Mouse (Mus musculus) megakaryocyte, adult 5-6 weeks (primary cell): ENCODE data around the gene Amph. TPM values are rescaled to one million over a fixed set of nuclear protein-coding genes. Genes with fewer than 3 reads are reported as not detected.
A peak's percentile ranks its signal among the peaks of the same experiment; 100 is the strongest.

Experiments
- ATAC-seq: 2 replicates; pipeline ENCODE4 v1.8.0; 2016; ENCODE audit warnings: mild to moderate bottlenecking, inconsistent platforms; ENCODE audit not compliant: poor library complexity, severe bottlenecking
- total RNA-seq, 2 experiments: library from RNA; stranded (forward) in 1 of 2; stranded (reverse) in 1 of 2; fragments of 153-499, 151-499 nt in 1 of 2; fragments of 221-1000, 200-1000 nt in 1 of 2; gene quantifications; 2 replicates each; pipeline versions ENCODE4 v1.2.3 to v1.2.4; 2015 to 2017

Amph gene
- total RNA-seq, 2 experiments from 2014 or later: not detected

DNA sequence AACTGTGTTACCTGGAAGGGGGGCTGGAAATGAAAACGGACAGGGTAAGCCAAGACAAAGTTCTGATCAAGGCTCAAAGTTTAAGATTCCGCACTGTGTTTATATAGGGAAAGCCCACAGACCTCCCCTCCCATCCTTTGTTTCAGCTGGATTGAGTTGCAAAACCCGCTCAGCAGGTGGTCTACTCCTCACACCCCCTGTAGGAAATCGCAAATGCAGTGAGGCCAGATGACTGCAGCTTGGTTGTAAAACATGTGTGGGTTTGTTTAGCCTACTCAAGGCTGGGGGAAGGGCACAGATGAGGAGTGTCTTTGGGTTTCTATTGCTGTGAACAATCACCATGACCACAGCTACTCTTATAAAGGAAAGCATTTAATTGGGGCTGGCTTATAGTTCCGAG is 189.9 kb downstream of the Amph start:
- ATAC-seq: no peak

DNA sequence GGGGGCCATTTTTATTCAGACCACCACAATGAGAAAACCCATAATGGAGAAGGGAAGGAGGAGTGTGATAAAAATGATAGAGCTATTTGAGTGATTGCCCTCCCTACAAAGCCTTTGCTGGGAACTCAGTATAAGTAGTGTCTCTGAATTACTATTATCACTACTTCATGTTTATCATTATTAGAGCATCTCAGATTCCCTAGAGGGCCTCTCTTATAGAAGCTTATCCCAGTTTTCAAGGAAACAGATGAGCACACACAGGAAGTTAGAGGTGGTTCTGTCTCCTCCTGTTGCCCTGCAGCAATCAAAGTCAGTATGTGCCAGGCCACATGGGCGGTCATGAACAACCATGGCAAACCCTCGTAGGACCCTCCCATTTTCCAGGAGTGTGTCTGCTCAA is 190.5 kb downstream of the Amph start:
- no peak for ATAC-seq

- peak; percentile 70 for ATAC-seq
These were observed 191.1 kb downstream of the Amph start for GRCm38 (mm10) chr13:19139104-19139503.

DNA sequence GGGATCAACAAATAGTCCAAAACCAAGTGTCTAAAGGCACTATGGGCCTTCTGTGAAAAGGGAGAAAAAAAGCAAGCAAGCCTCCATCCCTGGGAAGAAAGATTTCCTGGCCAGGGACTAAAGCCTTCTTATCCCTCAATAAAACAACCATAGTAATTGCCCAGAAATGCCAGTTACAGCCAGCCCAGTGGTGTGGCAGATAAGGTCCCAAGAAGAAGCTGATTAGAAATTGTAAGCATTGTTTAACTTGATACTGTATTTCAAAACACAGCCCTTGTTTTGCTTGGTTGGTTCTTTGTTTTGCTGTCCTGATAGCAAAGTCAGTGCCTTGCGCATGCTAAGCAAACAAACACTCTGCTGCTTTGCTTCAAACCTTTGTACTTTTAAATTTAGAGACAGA is 191.8 kb downstream of the Amph start:
- ATAC-seq: no peak

GRCm38 (mm10) chr13:19143766-19144165 is 195.8 kb downstream of the Amph start:
- ATAC-seq: no peak

DNA sequence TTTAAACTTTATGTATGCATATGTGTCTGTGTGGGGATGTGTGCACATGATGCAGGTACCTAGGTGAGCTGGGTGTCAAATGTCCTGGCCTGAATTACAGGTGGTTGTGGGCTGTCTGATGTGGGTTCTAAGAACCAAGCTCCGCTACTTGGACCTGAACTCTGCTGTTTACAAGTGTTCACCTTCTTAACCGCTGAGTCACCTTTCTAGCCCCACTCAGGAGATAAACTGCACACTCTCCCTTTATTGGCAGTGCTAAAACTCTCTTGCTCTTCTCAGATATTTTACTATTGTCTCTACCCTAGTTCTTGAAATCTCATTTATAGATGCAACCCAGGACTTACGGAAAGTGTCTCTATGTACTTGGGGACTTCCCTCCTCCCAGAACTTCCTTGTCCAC is 199.5 kb downstream of the Amph start:
- ATAC-seq: no peak

DNA sequence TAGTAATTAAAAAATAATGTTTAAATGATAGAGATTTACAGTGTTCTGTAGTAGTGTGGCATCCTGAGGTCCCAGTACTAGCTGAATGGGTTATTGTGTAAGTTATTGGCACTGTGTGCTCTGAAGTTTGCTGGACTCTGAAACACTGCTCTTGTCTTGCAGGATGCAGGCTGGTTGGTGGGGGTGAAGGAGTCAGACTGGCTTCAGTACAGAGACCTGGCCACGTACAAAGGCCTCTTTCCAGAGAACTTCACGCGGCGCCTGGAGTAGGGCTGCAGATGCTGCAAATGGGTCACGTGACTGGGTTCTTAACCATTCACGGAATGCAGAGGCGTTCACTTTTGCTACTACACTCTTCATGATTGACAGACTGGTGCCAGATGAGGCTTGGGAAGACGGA is 201.6 kb downstream of the Amph start:
- ATAC-seq: no peak

GRCm38 (mm10) chr13:19150438-19151301 is 202.7 kb downstream of the Amph start:
- no peak for ATAC-seq

GRCm38 (mm10) chr13:19152126-19152525 is 204.1 kb downstream of the Amph start:
- no peak for ATAC-seq

DNA sequence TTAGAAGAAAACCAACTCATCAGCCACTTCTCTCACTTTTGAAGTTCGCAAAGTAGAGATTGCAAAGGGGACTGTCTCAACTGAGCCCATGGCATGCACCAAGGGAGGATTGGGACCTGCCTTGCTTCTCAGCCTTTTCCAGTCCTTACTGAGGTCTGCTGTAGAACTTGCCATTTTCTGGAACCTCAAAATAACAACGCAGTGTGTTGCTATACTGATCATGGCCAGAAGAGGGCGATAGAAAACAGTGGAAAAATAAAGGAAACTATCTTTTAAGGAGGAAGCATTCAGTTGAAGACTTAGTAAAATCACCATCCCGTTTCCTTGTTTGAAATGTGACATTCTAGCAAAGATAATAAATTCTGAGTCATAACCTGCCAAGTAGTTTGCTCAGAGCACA is 210.5 kb downstream of the Amph start:
- ATAC-seq: peak; percentile 57; the same call in 1 of the 2 replicates

DNA sequence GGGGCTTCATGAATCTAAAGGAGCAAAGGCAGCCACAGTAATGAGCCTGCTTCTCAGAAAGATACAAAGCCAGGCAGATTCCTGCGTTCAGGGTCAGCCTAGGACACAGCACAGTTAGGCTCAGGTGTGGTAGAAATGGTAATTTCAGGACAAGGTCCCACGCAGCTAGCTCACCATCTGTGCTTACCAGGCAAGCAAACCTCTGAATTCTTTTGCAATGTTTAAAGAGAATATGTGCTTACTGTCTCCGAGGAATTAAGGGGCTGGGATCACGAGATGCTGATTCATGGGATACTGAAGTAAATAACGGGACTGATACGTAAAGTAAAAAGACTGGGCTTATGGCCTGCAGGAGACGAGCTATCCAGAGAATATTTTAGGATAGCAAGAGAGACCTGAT is 212.6 kb downstream of the Amph start:
- ATAC-seq: no peak

DNA sequence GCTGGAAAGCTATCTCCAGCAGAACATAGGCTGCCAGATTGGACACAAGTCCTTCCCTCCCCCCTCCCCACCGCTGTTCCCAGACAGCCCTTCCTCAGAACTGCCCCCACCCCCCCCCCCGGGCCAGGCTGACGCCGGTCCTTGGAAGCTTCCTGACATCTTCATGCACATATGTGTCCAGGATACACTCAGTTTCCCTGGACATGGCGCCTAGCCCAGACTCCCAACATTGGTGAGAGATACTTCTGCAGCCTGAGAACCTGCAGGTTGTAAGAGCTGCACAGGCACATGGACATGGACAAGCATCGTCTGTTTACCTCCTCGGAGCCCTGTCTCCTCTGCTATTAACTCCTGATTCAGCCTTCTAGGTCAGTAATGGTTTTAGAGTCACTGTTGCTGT is 213.1 kb downstream of the Amph start:
- ATAC-seq: no peak

- peak; percentile 54 for ATAC-seq
These were observed 214.1 kb downstream of the Amph start for GRCm38 (mm10) chr13:19162120-19162519.

- peak; percentile 81 for ATAC-seq
These were observed 229.8 kb downstream of the Amph start for GRCm38 (mm10) chr13:19177662-19178259.

GRCm38 (mm10) chr13:19178351-19178750 is 230.3 kb downstream of the Amph start:
- ATAC-seq: peak; percentile 45

DNA sequence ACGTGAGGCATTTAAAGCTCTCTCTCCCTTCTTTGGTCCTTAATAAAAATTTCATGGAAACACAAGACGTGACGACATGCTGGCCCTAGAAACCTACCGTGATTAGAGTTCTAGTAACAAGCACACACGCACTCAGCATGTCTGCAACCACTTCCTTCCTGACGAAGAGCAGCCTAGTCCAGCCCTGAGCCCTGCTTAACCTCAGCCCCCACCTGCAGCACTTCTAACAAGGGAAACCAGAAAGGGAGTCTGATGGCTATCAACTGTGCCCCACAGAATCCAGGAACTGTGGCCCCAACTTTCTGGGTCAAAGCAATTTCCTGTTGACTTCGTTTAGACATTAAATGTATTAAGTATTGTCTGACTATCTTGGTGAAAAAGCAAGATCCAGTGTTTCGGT is 234.3 kb downstream of the Amph start:
- ATAC-seq: peak; percentile 82

DNA sequence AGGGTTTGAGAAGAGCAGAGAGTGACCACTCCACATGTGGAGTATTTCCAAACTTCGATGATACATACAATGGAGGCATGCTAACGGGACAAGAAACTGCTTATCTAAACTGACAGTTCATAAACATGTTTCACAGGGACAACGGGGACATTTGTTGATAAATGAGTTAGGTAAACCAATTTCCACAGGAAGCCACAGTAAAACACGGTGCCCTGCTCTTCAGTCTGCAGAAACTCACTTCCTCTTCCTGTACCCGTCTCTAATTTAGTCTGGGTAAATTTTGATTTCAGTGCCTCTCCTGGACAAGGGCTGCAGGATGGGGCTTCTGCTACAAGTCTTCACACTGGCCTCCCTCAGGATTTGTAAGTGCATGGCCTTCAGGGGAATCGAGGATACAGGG is 242.0 kb downstream of the Amph start:
- ATAC-seq: peak; percentile 77

DNA sequence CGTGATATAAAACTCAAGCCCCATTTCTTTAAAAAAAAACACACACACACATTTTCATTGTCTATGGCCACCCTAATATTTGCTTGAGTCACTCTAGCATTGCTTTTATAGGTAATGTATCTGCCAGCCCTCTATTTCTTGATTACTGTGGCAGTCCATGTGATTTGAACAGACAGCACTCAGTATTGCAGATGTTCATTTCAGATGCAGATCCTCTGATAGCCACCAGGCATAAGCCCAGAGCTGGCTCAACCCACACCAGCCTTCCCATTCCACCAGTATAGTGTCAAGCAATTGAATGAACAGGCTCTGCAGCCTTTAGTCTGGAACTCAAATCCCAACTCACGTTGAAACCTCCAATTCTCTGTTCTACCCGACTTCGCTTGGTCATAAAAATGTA is 246.8 kb downstream of the Amph start:
- no peak for ATAC-seq

DNA sequence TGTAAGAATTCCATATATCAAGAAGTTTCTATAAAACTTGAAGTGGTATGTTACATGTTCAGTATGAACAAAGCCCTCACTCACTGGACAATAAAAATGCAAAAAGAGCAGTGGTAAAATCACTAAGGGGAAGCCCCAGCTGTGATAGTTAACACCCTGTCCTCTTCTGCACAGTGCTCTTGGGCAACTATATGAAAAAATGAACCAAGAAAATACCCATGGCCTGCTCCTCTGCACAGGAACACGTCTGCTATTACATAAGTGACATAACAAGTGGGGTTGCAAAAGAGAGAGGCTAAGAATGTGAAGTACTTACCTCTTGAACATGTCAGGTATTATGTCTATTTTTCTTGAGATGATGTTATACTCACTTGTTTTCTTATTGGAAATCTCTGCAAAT is 247.5 kb downstream of the Amph start:
- peak; percentile 97 for ATAC-seq
